Mouse (Mus musculus) frontal cortex, adult 2 months (tissue): ENCODE measurements at regions not wholly inside any gene's neighbourhood (a gene's known extent, or its start where the extent isn't known, plus 50 kb on each side); places are given as distances from the start of the nearest gene placed in this dataset.
A peak's percentile ranks its signal among the peaks of the same experiment; 100 is the strongest.

Experiments used
- DNase-seq, 2 experiments: peaks; one replicate each; pipeline ENCODE4 v3.0.0; 2022; ENCODE audit warnings: low spot score in 1 of 2; ENCODE audit errors: extremely low spot score in 1 of 2

GRCm38 (mm10) chr3:10697698-10698452 is 362.4 kb upstream of the Gm38303 start:
- DNase-seq = no peak

DNA sequence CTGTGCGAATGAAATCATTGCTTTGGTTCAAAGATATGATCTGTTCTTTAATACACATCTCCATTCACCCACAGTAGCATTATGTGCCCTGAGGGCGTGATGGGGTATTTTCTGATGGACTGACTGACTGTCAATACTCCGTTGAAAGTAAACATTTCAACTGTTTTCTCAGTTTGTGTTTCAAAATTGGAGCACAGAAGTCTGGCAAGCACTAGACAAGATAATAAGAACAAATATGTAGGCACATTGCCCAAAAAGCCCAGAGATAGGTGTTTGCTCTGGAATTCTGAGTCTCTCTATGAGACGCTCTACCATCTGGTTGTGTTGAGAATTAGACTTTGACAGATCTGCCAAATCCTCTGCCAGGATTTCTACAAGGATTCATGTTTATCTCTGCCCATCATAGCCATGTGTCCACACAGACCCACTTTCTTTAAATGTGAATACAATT is 350.0 kb upstream of the Gm38303 start:
- DNase-seq = peak; percentile 12 to 64

- DNase-seq = peak in 1 of 2 experiments; percentile 70
These were observed 349.5 kb upstream of the Gm38303 start for GRCm38 (mm10) chr3:10684885-10685500.

DNA sequence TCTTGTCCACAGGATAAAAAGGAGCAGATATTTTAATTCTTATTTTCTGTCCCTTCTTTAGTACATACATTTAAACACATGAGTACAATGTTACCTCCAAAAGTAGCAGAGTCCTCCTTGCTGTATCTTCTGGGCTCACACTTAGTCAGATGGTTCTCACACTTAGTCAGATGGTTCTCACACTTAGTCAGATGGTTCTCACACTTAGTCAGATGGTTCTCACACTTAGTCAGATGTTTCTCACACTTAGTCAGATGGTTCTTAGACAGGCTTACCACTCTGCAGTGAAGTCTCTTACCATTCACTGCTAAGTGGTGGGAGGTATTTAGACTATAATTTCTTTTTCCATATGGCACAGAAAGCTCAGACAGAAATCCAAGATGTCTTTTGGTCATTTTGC is 346.5 kb upstream of the Gm38303 start:
- peak in 1 of 2 experiments; percentile 32 for DNase-seq

- no peak for DNase-seq
These were observed 312.6 kb upstream of the Gm38303 start for GRCm38 (mm10) chr3:10647975-10648511.
